Mouse (Mus musculus): Measurements from ENCODE around the gene Morn3. TPM values are rescaled to one million over a fixed set of nuclear protein-coding genes. Genes with fewer than 3 reads are reported as not detected.

The Morn3 gene
- polyA plus RNA-seq, 1 experiment from 2014 or later: not detected

DNA sequence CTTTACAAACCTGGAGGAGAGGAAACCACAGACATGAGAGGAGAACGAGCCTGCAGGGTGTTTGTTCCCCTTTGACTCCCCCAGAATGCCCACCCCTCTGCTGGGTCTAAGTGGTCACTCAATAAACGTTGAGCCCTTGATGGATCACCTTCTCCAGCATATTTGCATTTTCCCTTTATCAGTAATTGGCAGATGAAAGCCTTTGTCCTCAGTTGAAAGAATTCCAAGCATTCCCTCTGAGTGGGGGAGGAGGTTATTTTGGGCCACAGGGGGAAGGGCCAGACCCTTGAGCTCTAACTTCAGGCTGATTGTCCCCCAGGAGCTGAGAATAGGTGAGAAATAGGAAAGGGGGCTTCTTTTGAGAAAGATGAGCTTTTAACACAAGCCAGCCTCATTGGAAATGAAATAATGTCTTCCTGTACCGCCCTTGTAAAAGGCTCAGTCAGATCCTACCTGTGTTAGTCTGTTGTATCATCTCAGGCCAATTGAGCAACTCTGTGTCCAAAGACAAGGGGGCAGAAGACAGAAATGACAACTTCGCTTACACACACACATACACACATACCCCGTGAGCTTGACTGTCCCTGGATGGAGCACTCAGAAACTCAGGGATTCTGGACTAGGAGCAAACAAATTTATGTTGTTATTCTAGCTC, 55.3 kb downstream of the Morn3 start:
- WGBS (ENCODE audit: insufficient replicate concordance): 34% methylated on average over 5 of the region's 5 CpGs
- Histone ChIP-seq H3K36me3 (ENCODE audit: control insufficient read depth, insufficient read depth) (no peaks in the 10 kb centered on the region), H3K9me3 (replicated peaks; ENCODE audit: control insufficient read depth, low read length) (no peaks in the 10 kb centered on the region), H3K4me3 (ENCODE audit: low read depth, low read length) (no peak overlapping the region), H3K4me2 (ENCODE audit: low read depth, low read length) (no peak overlapping the region), H3K27ac (ENCODE audit: low read length) (no peak overlapping the region), H3K9ac (ENCODE audit: low read depth, low read length) (no peak overlapping the region), H3K4me1 (ENCODE audit: control insufficient read depth, low read depth, low read length) (peaks cover 23% of the 10 kb centered on the region), H3K27me3 (ENCODE audit: control insufficient read depth, insufficient read depth, low read depth, low read length) (peaks cover 12% of the 10 kb centered on the region)
- no peak for ATAC-seq (ENCODE audit: low read depth)

DNA sequence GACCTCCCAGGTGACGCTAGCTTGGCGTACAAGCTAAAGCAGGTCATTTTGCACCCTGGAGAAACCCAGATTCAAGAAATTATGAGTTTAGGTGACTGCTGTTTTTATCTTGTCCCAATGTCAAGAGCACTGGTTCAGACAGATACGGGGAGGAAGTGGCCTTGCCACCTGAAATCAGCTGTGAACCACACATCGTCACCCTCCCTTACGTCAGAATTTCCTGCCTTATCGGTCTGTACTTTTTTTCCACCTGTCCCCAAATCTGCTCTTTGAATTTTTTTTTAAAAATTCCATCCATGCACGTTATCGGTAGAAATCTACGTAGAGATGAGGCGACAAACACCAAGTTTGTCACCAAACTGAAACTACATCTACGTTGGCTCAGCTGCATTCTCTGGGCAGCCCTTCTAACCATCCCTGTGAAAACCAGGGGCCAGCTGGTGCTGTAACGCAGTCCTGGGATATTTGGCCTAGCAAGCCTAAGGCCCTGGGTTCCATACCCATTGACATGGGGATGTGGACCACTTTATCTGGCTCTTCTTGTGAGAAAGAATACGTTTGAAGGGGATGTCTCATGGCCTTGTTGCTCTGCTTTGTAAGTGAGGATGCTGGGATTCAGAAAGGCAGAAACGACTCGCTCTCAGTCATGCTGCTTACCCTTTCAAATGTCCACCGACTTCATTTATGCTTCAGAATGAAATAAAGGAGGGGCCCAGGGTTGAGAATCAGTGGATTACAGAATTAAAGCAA, 56.2 kb downstream of the Morn3 start:
- Histone ChIP-seq H3K36me3 (ENCODE audit: control insufficient read depth, insufficient read depth) (no peaks in the 10 kb centered on the region), H3K27me3 (ENCODE audit: control insufficient read depth, insufficient read depth, low read depth, low read length) (peaks cover 12% of the 10 kb centered on the region), H3K27ac (ENCODE audit: low read length) (no peak overlapping the region), H3K4me1 (ENCODE audit: control insufficient read depth, low read depth, low read length) (peaks cover 23% of the 10 kb centered on the region), H3K4me2 (ENCODE audit: low read depth, low read length) (peak overlapping the region; percentile 88), H3K9me3 (replicated peaks; ENCODE audit: control insufficient read depth, low read length) (no peaks in the 10 kb centered on the region), H3K9ac (ENCODE audit: low read depth, low read length) (no peak overlapping the region), H3K4me3 (ENCODE audit: low read depth, low read length) (peak overlapping the region; percentile 9; the same call in 1 of the 2 replicates)
- no peak for ATAC-seq (ENCODE audit: low read depth)
- WGBS (ENCODE audit: insufficient replicate concordance): 26% methylated on average over 16 of the region's 16 CpGs

DNA sequence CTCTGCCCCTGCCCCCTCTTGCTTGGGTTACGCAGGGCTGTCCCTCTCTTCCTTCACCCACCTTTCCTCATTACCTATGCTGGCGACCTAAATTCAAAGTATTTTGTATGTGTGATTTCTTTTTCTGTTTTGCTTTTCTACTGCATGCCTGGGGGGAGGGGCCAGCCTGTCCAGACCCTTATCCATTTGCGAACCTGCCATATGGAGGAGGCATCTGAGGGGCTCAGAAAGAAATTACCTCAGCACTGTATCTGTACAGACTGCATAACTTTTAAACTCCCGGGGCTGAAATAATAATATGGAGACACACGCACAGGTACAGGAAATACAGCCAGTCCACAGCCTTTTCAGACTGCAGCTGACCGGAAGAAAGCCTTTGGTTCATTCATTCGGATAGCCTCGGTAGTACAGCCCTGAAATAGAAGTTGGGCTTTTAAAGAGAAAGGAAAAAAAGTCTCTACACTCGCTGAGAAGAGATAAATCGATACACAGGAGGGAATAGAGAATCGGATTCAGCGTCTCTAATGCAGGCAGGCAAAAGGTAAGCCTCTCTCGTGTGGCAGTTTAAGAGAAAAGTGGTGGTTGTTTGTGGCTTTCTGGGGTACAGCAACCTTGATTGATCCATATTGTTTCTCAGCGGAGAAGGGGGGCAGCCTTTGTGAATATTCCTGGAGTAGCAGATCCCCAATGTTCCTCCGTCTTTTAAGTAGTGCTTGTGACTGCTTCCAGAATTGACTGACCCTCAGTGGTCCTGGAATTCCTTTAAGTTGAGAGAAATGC, 57.1 kb downstream of the Morn3 start, which contains the start of gene Kdm2b:
Gene Kdm2b (minus strand): TSS at position 273 of the 780 bp plus-strand sequence.
- H3K27ac ChIP-seq (ENCODE audit: low read length): peak within 1 kb of the TSS; percentile 29; the same call in 1 of the 2 replicates
- H3K4me1 ChIP-seq (ENCODE audit: control insufficient read depth, low read depth, low read length): peaks cover 21% of the 10 kb centered on the region
- WGBS (ENCODE audit: insufficient replicate concordance): 8% methylated on average over 15 of the region's 15 CpGs

DNA sequence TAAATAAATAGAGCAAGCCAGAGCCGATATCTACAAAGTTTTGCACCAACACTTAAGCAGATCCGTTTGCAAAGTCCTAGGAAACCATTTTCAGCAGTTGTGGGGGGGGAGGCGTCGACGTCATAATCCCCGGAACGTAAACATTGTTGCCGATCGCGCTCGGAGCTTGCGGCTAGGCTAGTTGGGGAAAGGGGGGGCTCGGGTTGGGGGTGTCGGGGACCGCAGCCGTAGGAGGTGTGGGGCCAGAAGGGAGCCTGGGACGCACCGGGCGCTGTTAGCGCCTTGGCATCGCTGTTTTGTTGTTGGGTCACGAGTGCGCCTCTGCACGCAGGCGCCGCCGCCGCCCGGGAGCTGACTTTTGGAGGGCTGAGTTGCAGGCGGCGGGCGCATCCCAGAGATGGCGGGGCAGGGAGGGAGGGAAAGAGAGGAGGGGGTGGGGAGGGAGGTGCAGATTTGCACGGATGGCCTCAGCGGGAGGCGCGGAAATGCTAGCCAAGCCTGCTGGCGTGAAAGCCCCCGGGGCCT, 57.8 kb downstream of the Morn3 start:
- H3K9ac ChIP-seq (ENCODE audit: low read depth, low read length): peak overlapping the region; percentile 66
- H3K4me1 ChIP-seq (ENCODE audit: control insufficient read depth, low read depth, low read length): peaks cover 19% of the 10 kb centered on the region
- H3K36me3 ChIP-seq (ENCODE audit: control insufficient read depth, insufficient read depth): no peaks in the 10 kb centered on the region
- H3K27me3 ChIP-seq (ENCODE audit: control insufficient read depth, insufficient read depth, low read depth, low read length): peaks cover 12% of the 10 kb centered on the region
- peak overlapping the region; percentile 70 for H3K4me3 ChIP-seq (ENCODE audit: low read depth, low read length)
- H3K27ac ChIP-seq (ENCODE audit: low read length): peak overlapping the region; percentile 29; the same call in 1 of the 2 replicates
- peak; percentile 54; the same call in 1 of the 2 replicates for ATAC-seq (ENCODE audit: low read depth)
- peak overlapping the region; percentile 88 for H3K4me2 ChIP-seq (ENCODE audit: low read depth, low read length)
- no peaks in the 10 kb centered on the region for H3K9me3 ChIP-seq (replicated peaks; ENCODE audit: control insufficient read depth, low read length)
- WGBS (ENCODE audit: insufficient replicate concordance): under 1% methylated on average over 38 of the region's 39 CpGs

More for the DNA sequence above, 57.1 kb downstream of the Morn3 start, which contains the start of gene Kdm2b:
- Histone ChIP-seq H3K4me2 (ENCODE audit: low read depth, low read length) (peak within 1 kb of the TSS; percentile 88), H3K9me3 (replicated peaks; ENCODE audit: control insufficient read depth, low read length) (no peaks in the 10 kb centered on the region), H3K36me3 (ENCODE audit: control insufficient read depth, insufficient read depth) (no peaks in the 10 kb centered on the region), H3K27me3 (ENCODE audit: control insufficient read depth, insufficient read depth, low read depth, low read length) (peaks cover 12% of the 10 kb centered on the region), H3K9ac (ENCODE audit: low read depth, low read length) (peak within 1 kb of the TSS; percentile 66), H3K4me3 (ENCODE audit: low read depth, low read length) (peak within 1 kb of the TSS; percentile 70)
- no peak for ATAC-seq (ENCODE audit: low read depth)

DNA sequence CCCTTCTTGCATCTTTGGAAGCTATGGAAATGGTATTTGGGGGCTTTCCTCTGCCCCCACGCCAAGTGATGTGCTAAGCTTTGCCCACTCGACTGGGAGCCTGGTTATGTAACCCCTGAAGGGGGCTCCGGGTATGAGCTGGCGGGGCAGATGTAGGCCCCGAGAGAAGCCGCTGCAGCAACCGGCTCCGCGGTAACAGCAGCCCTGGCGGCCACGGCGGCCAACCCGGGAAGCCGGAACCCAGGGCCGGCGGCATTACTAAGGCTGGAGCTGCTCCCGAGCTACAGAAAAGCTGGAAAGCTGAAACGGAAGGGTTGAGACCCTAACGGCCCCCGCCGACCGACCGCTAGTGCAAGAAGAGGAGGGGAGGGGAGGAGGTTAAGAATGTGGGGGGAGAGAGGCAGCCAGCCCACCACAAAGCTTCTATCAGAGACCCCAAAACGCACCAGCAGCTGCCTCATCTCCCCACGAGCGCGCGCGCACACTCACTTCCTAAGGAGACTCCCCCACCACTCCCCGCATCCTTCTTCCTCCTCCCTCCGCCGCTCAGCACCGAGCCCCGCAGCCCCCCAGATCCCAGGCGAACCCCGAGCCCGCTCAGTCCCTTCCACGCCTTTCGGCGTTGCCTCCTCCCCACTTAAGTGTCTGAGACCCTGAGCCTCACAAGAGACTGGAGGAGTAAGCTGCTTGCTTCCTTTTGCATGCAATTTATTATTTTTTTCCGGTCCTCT, 58.6 kb downstream of the Morn3 start:
- Histone ChIP-seq H3K4me3 (ENCODE audit: low read depth, low read length) (peak overlapping the region; percentile 70), H3K4me2 (ENCODE audit: low read depth, low read length) (peak overlapping the region; percentile 88), H3K27me3 (ENCODE audit: control insufficient read depth, insufficient read depth, low read depth, low read length) (peaks cover 12% of the 10 kb centered on the region), H3K27ac (ENCODE audit: low read length) (no peak overlapping the region), H3K9me3 (replicated peaks; ENCODE audit: control insufficient read depth, low read length) (no peaks in the 10 kb centered on the region), H3K4me1 (ENCODE audit: control insufficient read depth, low read depth, low read length) (peaks cover 19% of the 10 kb centered on the region), H3K9ac (ENCODE audit: low read depth, low read length) (peak overlapping the region; percentile 57), H3K36me3 (ENCODE audit: control insufficient read depth, insufficient read depth) (no peaks in the 10 kb centered on the region)
- WGBS (ENCODE audit: insufficient replicate concordance): under 1% methylated on average over 40 of the region's 41 CpGs
- ATAC-seq (ENCODE audit: low read depth): no peak

GRCm38 (mm10) chr5:122987211-122988020, 59.4 kb downstream of the Morn3 start:
- Histone ChIP-seq H3K4me1 (ENCODE audit: control insufficient read depth, low read depth, low read length) (peaks cover 19% of the 10 kb centered on the region), H3K4me3 (ENCODE audit: low read depth, low read length) (peak overlapping the region; percentile 70), H3K27ac (ENCODE audit: low read length) (no peak overlapping the region), H3K36me3 (ENCODE audit: control insufficient read depth, insufficient read depth) (no peaks in the 10 kb centered on the region), H3K9ac (ENCODE audit: low read depth, low read length) (peak overlapping the region; percentile 57), H3K4me2 (ENCODE audit: low read depth, low read length) (peak overlapping the region; percentile 88), H3K9me3 (replicated peaks; ENCODE audit: control insufficient read depth, low read length) (no peaks in the 10 kb centered on the region), H3K27me3 (ENCODE audit: control insufficient read depth, insufficient read depth, low read depth, low read length) (peaks cover 12% of the 10 kb centered on the region)
- 8% methylated on average over 39 of the region's 39 CpGs for WGBS (ENCODE audit: insufficient replicate concordance)
- no peak for ATAC-seq (ENCODE audit: low read depth)

DNA sequence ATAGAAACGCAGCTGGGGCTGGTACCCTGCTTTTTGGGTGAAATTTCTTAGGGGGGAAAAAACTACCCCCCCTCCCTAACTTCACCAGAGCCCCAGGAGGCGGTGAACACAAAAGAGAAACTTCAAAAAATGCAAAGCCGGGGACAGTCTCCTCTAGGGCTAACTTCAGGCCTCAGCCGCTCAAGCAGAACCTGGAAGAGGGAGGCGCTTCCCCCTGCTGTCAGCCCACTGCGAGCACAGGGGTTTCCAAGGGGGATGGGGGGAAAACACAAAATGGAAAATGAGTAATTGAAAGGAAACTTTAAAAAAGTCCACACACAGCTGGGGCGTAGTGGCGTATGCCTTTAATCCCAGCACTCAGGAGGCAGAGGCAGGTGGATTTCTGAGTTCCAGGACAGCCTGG, 60.7 kb downstream of the Morn3 start:
- 58% methylated on average over 8 of the region's 8 CpGs for WGBS (ENCODE audit: insufficient replicate concordance)
- Histone ChIP-seq H3K9ac (ENCODE audit: low read depth, low read length) (no peak overlapping the region), H3K4me3 (ENCODE audit: low read depth, low read length) (no peak overlapping the region), H3K27ac (ENCODE audit: low read length) (no peak overlapping the region), H3K27me3 (ENCODE audit: control insufficient read depth, insufficient read depth, low read depth, low read length) (peaks cover 12% of the 10 kb centered on the region), H3K9me3 (replicated peaks; ENCODE audit: control insufficient read depth, low read length) (no peaks in the 10 kb centered on the region), H3K4me2 (ENCODE audit: low read depth, low read length) (no peak overlapping the region), H3K4me1 (ENCODE audit: control insufficient read depth, low read depth, low read length) (peaks cover 19% of the 10 kb centered on the region), H3K36me3 (ENCODE audit: control insufficient read depth, insufficient read depth) (no peaks in the 10 kb centered on the region)
- ATAC-seq (ENCODE audit: low read depth): no peak
